Mouse (Mus musculus) spleen, postnatal 4 days (tissue): ENCODE measurements around the gene Cnot6.

Experiments used
- DNase-seq, 2 experiments: peaks; one replicate each; pipeline ENCODE4 v3.0.0; 2022; ENCODE audit warnings: low spot score in 2 of 2

The Cnot6 gene

GRCm38 (mm10) chr11:49712555-49713335 is at the start of gene Cnot6:
TSS of gene Cnot6 (minus strand) at chr11:49712723.
- DNase-seq: peak; percentile 98 to 99

- no peak for DNase-seq
Observed at GRCm38 (mm10) chr11:49761130-49761529, 48.6 kb upstream of the Cnot6 start.

GRCm38 (mm10) chr11:49758096-49758495 is 45.6 kb upstream of the Cnot6 start:
- no peak for DNase-seq

DNA sequence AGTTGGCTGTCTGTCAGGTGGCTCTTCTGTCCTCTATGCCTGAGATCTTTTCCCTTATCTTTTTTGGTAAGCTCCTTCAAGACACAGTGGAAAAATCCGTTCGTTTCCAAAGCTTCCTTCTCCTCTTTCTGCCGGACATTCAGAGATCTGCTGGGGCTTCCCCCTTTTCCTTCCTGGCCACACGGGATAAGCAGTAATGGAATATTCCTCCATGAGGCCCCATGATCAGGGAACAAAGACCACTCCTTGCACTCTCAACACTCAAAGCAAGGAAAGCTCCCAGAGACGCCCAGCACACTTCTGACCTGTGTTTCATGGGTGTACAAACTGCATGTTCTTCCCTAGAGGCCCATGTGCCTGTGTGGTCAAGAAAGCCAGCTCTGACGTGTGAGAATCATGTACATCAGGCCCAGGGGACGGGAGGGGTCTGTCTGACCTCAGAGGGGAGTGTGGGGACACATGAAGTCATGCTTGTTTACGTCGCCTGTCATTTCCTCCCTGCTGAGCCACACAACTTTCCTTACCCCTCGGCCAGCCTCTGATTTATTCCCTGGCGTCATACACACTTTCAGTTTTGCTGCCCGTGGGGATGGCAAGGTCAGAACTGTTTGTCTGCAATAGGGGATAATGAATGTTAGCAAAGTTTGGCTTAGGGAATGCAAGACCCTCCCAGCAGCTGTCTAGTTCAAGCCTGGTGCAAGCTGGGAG is 42.6 kb upstream of the Cnot6 start:
- DNase-seq: no peak

GRCm38 (mm10) chr11:49746756-49747155 is 34.2 kb upstream of the Cnot6 start:
- no peak for DNase-seq

DNA sequence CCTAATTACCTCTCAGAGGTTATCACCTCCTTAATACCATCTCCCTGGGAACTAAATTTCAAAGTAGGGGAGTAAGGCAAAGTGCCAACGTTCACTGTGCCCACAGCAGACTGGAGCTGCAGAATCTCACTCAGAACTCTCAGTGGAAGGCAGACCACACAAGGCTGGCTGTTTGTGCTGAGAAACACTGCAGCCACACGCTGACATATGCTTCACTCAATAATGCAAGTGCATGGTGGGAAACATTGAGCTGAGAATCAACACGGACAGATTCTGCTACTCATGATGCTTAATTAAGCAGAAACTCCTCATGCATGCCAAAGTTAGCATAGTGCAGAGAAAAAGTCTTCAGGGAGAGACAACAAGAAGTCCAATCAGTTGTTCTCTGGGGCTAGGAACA is 33.3 kb upstream of the Cnot6 start:
- DNase-seq: no peak

DNA sequence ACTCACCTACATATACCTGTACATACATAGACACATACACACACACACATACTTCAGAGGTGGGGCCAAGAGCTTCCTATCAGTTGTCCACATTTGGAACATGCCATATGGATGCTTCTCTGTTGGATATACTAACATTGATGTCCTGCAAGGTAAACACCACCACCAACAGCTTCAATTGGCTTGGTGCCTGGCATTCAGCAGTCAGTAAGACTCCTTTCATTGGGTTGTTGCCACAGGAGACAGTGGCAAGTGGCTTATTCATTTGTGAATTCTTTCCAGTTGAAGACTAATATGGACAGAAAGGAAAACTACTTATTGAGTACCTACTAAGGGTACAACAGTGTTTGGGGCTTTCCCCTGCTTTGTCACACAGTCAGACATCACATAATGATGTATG is 32.5 kb upstream of the Cnot6 start:
- DNase-seq: no peak

- DNase-seq: no peak
Observed at GRCm38 (mm10) chr11:49743634-49744033, 31.1 kb upstream of the Cnot6 start.

DNA sequence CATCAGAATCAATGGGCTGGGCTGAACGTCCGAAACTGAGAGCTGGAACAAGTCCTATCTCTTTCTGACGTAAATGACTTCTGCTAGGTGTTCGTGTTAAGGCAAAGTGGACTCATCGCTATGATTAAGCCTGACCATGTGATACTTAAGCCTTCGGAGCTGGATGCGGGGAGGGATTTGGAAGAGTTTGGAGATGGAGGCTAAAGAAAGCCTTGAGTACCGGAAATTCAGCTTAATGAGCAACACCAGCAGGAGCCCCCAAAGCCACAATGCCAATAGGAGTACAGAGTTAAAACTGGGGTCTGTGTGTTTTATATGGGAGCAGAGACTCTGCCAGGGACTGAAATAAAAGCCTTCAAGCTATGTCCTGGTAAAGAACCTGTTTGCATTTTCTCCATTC is 29.7 kb upstream of the Cnot6 start:
- DNase-seq: no peak

DNA sequence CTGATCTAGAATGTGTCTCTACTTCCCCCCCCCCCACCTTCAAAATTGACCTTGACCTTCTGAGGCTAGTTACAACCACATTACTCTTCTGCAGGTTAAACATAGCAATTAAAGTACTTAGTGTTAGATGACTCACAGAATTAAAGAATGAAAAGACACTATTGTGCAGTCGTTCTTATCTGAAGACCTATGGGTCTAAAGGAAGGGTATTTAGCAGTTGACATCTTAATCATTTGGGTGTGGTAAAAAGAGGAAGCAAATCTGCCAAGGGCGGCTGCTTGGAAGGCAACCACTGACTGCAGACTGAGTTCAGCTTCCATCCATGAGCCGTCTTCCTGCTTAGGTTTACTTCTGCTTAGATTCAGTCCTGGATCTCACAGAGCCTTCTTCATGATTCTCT is 27.3 kb upstream of the Cnot6 start:
- no peak for DNase-seq

GRCm38 (mm10) chr11:49738659-49739406 is 26.3 kb upstream of the Cnot6 start:
- no peak for DNase-seq

GRCm38 (mm10) chr11:49737625-49738024 is 25.1 kb upstream of the Cnot6 start:
- DNase-seq: no peak

DNA sequence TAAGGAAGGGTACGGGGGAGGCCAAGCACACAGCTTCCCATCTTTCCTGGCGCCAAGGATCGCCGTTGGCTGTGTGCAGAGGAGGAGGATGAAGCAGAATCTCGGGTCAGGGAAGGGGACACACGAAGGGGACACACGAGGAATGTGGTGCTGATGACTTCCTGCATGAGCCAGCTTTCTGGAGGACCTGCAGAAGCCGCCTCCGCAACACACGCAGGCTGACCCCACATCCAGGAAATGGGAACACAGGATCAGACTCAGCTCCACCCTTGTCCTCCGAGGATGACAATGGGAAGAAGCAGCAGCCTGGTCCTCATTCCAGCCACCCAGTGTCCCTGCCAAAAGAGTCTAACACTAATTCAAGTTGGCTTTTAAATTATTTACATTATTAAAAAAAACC is 22.2 kb upstream of the Cnot6 start:
- DNase-seq: no peak

DNA sequence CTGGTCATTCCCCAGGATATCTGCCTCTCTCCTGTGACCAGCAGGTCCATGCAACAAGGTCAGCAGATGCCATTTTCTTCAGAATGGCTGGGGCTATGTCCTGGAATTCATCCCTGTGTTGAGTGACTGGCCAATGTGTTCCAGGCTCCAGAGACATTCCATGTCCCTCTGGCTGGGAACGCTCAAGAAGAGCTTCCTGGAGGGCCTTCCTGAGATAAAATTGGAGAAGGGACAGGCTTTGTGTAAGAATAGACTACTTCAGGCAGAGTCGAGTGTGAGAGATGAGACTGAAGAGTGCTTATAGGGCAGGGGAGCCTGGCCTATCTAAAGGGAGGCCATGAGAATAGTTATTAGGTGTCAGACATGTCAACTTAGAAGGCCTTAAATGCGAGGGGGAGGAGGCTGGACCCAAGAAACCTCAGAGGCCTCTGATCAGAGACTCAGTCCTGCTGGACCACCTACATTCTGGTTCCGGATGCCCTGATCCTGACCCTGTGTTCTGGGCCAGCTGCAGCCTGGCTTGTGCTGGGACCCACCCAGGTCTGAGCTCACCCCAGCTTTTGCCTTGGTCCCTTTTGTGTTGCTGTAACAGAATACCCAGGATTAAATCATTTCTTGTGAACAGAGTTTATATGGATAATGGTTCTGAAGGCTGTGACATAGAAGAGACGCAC is 17.9 kb upstream of the Cnot6 start:
- DNase-seq: no peak

DNA sequence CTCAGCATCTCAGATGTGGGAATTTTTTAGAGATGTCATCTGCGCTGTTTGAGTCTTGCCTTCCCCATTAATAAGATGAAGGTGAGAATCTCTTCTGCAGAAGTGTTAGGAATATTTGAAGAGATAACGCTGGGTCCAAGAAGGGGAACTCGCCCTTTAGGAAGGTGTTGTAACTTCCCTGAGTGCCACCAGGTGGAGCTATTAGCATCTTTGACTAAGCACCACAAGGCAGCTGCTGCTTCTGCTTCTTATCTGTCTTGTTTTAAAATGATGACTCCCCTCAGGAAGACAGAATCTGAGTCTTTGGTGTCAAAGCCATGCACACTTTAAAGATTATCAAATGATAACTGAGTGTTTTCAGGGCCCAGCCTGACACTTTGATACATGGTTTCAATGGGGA is 15.4 kb upstream of the Cnot6 start:
- DNase-seq: peak; percentile 46 to 73

- no peak for DNase-seq
Observed at GRCm38 (mm10) chr11:49726800-49727199, 14.3 kb upstream of the Cnot6 start.

GRCm38 (mm10) chr11:49724676-49725075 is 12.2 kb upstream of the Cnot6 start:
- DNase-seq: no peak

DNA sequence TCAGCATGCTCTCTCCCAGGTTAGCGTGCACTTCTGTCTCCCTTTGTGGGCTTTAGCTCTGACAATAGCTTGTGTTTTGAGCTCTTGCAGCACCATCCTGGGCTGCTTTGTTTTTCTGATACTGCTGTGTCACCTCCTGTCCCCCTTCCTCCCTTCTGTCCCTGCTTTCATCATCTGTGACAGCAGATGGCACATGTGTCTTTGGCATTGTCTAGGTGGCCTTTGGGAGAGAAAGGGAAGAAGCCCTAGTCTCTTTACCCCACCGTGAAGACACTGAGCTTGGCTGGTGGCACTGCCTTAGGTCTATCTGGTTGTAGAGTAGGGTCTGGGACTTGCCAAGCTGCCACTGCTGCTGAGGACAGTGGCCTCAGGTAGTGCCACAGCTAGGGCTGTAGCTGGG is 10.8 kb upstream of the Cnot6 start:
- no peak for DNase-seq

GRCm38 (mm10) chr11:49722692-49723091 is 10.2 kb upstream of the Cnot6 start:
- DNase-seq: no peak

GRCm38 (mm10) chr11:49721358-49721757 is 8.8 kb upstream of the Cnot6 start:
- DNase-seq: no peak

DNA sequence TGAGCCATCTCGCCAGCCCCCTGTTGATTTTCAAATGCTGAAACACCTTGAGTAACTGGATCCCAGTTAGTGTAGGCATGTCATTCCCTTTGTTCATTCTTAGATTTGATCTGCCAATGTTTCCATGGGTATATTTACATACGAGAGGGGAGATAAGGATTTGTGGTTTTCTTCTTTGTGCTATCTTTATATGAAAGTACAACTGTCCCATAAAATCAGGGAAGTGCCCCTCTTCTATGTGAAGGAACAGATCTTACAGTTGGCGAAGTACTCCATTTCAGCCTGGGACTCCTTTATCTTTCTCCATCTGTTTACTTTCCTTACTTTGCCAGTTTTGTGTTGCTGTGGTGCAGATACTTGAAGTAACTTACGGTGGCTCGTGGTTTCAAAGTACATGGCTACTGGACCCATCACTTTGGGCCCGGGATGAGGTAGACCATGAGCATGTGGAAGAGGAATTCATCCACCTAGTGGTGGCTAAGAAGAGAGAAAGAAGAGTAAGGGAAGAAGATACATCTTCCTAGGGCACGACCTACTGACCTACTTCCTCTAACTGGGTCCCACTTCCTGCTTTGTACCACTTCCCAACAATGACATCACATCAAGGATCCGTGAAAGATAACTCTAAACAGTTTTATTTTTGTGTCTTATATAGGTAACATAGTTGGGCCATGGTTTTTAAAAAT is 7.1 kb upstream of the Cnot6 start:
- DNase-seq: no peak
